Mouse (Mus musculus) T-cell, adult 2 months (primary cell): ENCODE measurements at regions not wholly inside any gene's neighbourhood (a gene's known extent, or its start where the extent isn't known, plus 50 kb on each side); places are given as distances from the start of the nearest gene placed in this dataset.

Source experiments
- DNase-seq: peaks from one replicate; pipeline ENCODE4 v3.0.0; 2022; ENCODE audit warnings: low spot score

GRCm38 (mm10) chr1:183622341-183622740 is 204.3 kb downstream of the Hhipl2 start:
- DNase-seq: no peak

GRCm38 (mm10) chr1:183624266-183624665 is 206.3 kb downstream of the Hhipl2 start:
- no peak for DNase-seq

- no peak for DNase-seq
Measured at GRCm38 (mm10) chr1:183633810-183634209, 215.8 kb downstream of the Hhipl2 start.

GRCm38 (mm10) chr1:183634836-183635235 is 216.8 kb downstream of the Hhipl2 start:
- DNase-seq: no peak

GRCm38 (mm10) chr1:183637214-183637613 is 219.2 kb downstream of the Hhipl2 start:
- no peak for DNase-seq

GRCm38 (mm10) chr1:183639332-183639731 is 221.3 kb downstream of the Hhipl2 start:
- DNase-seq: no peak

- no peak for DNase-seq
Measured at GRCm38 (mm10) chr1:183640568-183640967, 222.6 kb downstream of the Hhipl2 start.

GRCm38 (mm10) chr1:183644001-183644400 is 226.0 kb downstream of the Hhipl2 start:
- no peak for DNase-seq

- DNase-seq: no peak
Measured at GRCm38 (mm10) chr1:183653878-183654277, 235.9 kb downstream of the Hhipl2 start.

- peak; percentile 13 for DNase-seq
Measured at GRCm38 (mm10) chr1:183657043-183657442, 239.0 kb downstream of the Hhipl2 start.

GRCm38 (mm10) chr1:183660541-183660940 is 242.5 kb downstream of the Hhipl2 start:
- no peak for DNase-seq

GRCm38 (mm10) chr1:183662369-183663043 is 244.5 kb downstream of the Hhipl2 start:
- no peak for DNase-seq

GRCm38 (mm10) chr1:183669271-183669670 is 251.3 kb downstream of the Hhipl2 start:
- no peak for DNase-seq

- DNase-seq: no peak
Measured at GRCm38 (mm10) chr1:183669674-183670073, 251.7 kb downstream of the Hhipl2 start.

- DNase-seq: no peak
Measured at GRCm38 (mm10) chr1:183670542-183670941, 252.5 kb downstream of the Hhipl2 start.

- DNase-seq: no peak
Measured at GRCm38 (mm10) chr1:183671541-183671940, 253.5 kb downstream of the Hhipl2 start.

- no peak for DNase-seq
Measured at GRCm38 (mm10) chr1:183672521-183672920, 254.5 kb downstream of the Hhipl2 start.

- no peak for DNase-seq
Measured at GRCm38 (mm10) chr1:183677585-183677984, 259.6 kb downstream of the Hhipl2 start.

GRCm38 (mm10) chr1:183679949-183680348 is 261.9 kb downstream of the Hhipl2 start:
- no peak for DNase-seq

GRCm38 (mm10) chr1:183686056-183686455 is 268.0 kb downstream of the Hhipl2 start:
- no peak for DNase-seq

GRCm38 (mm10) chr1:183692756-183693155 is 274.7 kb downstream of the Hhipl2 start:
- no peak for DNase-seq

- DNase-seq: peak; percentile 12
Measured at GRCm38 (mm10) chr1:183699284-183699683, 281.3 kb downstream of the Hhipl2 start.

GRCm38 (mm10) chr1:183702888-183703287 is 284.9 kb downstream of the Hhipl2 start:
- DNase-seq: no peak

- DNase-seq: no peak
Measured at GRCm38 (mm10) chr1:183712895-183713294, 294.9 kb downstream of the Hhipl2 start.
